Mouse (Mus musculus): ENCODE data around the gene Olfr789.

DNA sequence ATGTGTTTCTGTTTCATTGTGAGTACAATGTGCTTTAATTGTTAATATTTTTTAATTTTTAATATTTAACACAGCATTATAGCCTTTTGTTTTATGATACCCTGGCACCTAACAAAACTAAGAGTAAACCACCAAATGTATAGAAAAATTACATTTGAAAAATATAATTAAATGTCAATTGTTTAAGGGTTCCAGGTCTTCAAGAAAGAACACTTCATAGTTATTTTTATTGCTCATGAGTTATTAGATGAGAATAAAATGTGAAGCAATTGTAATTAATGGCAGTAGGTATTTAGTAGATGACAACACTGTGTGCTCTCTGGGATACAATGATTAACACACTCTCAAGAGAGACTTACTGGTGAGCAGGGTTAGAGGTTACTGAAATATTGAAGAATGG is 13.9 kb upstream of the Olfr789 start, which contains the start of gene Olfr788:
- TF ChIP-seq CTCF (IDR thresholded peaks at IDR 0.05; ENCODE audit: low read depth) (no peak), EP300 (optimal IDR thresholded peaks at IDR 0.05) (no peak)

Measured in stomach, postnatal 0 days (tissue).